Mouse (Mus musculus) small intestine, adult 10 weeks (tissue): ENCODE results near the gene Arid4b. TPM values are rescaled to one million over a fixed set of nuclear protein-coding genes. Genes with fewer than 3 reads are reported as not detected.

Experiments used
- polyA plus RNA-seq: library from polyadenylated mRNA; stranded (reverse); fragments of 350-450 nt; fragmentation: Illumina TruSeq; extraction: RNeasy Lipid Tissue Mini Kit (QIAGEN cat#74804); gene quantifications from one replicate; pipeline ENCODE4 v1.2.3, GENCODE M21; 2014; ENCODE audit warnings: low replicate concordance

The Arid4b gene
- 61.6 TPM for polyA plus RNA-seq

GRCm38 (mm10) chr13:14063013-14063941, at the start of gene Arid4b, which contains the start of gene Ggps1:
Gene Arid4b, plus strand, starts transcription at chr13:14063232.
Gene Ggps1, minus strand, starts transcription at chr13:14063488.

GRCm38 (mm10) chr13:14039292-14039965, 23.6 kb upstream of the Arid4b start, which contains the start of gene Tbce:
Gene Tbce, minus strand, starts transcription at chr13:14039638.

Other genes with a start within 250 kb of the Arid4b start
- gene B3galnt2, start 108.8 kb upstream of the Arid4b start, polyA plus RNA-seq: 35.8 TPM
- 131 TPM for gene Tbce, start 23.6 kb upstream of the Arid4b start, polyA plus RNA-seq
- gene Ggps1, start 256 bp downstream of the Arid4b start, polyA plus RNA-seq: 63.4 TPM